Mouse (Mus musculus) thymus, adult 18-20 months (tissue): Measurements from ENCODE around the gene Myh9.

Experiments
- DNase-seq, 2 experiments: peaks; one replicate each; pipeline ENCODE4 v3.0.0; 2022; ENCODE audit warnings: mixed read lengths in 2 of 2

Myh9 gene

DNA sequence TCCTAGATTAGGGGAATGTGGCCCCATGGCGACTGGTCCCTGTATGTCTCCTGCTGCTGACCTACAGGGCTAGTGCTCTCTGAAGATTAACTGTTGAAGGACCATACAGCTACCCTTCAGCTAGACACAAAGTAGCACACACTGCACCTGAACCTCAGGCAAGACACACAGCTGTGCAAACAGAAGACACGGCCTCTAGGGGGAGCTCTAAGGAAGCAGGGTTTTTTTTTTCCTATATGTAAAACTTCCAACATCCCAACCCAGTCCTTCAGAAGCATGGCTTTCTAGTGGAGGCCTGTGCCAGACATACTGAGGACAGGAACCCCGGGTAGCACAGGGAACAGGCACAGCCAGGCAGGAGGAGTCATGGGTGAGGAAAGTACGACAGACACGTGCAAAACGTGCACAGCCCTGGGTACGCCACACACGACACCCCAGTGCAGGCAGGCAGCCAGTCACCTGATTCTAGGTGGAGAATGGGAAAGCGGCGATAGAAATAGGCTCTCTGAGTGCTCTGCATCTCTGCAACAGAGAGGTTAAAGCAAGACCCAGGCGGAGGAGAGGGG, 59.4 kb downstream of the Myh9 start:
- no peak for DNase-seq

DNA sequence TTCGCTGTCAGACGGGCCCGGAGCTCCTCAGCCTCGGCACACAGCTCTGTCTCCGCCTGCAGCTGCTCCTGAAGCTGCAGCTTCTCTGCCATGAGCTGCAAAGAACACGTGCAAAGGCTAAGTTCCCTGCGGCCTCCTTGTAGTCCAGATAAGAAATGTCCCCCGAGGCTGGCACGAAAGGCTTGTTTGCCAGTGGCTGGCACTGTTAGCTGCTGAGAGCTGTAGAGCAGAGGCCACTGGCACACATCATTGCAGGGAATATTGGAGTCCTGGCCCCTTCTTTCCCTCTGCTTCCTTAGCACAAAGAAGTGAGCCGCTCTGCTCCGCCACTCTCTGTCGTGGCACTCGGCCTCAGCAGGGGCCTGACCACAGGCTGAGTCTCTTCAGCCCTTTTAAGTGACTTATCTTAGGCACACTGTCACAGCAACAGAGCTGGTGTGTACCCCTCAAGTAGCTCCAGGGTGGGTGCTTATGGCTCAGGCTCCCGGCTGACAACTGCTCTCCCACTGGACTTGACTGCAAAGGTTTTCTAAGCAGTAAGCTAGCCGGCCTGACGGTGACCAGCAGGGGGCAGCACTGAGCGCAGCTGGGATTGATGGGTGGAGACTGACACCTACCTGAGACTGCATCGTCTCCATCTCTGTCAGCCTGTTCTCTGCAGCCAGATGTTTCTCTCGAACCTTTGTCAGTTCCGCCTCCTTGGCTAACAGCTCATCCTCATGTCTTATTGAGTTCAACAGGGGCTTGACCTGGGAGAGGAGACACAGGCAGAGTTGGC, 66.6 kb downstream of the Myh9 start:
- DNase-seq, result peak; percentile 58 to 66

- DNase-seq, result no peak
Measured at GRCm38 (mm10) chr15:77774303-77774702, 67.7 kb downstream of the Myh9 start.

- DNase-seq, result no peak
Measured at GRCm38 (mm10) chr15:77773099-77773915, 68.7 kb downstream of the Myh9 start.

- DNase-seq, result no peak
Measured at GRCm38 (mm10) chr15:77770942-77771341, 71.0 kb downstream of the Myh9 start.

DNA sequence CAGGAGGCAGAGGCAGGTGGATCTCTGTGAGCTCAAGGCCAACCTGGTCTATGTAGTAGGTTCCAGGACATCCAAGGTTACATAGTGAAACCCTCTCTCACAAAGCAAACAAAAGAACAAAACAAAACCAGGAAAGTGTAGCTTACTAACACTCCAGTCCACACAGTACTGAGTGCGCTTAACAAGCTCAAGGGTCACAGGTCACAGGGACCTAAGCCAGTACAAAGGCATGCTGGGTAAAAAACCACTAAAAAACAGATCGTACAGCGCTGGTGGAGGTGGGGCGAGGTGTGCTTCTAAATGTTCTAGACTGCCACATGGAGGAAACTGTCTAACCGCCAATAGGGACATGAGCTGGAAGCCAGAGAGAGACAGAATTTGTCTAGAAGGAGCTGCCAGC, 71.6 kb downstream of the Myh9 start:
- no peak for DNase-seq

- DNase-seq, result no peak
Measured at GRCm38 (mm10) chr15:77766981-77767380, 75.0 kb downstream of the Myh9 start.

DNA sequence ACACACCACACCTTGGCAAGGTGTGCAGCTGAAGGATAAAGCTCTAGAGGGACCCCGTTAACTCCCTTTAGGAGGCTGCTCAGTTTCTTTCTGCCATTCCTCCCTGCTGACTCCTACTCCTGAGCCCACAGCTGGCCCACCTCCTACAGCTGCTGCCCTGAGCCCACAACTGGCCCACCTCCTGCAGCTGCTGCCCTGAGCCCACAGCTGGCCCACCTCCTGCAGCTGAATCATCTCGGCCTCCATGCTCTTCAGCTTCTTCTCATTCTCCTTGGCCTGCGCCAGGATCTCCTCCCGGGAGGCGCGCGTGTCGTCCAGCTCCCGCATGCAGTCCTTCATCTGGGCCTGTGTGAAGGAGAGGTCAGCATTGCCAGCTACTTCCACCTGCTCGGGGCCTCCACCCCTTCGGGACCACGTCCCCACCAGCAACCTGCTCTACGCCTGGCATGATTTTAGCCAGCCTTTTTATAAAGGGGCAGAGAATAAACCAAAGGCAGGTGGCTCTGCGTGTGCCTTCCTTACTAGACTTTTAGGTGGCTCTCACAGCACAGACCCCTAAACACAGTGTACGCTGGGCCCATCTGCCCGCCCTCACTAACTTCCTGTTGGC, 76.4 kb downstream of the Myh9 start:
- DNase-seq, result no peak

GRCm38 (mm10) chr15:77764391-77765006, 77.5 kb downstream of the Myh9 start:
- no peak for DNase-seq

GRCm38 (mm10) chr15:77763702-77764101, 78.3 kb downstream of the Myh9 start:
- DNase-seq, result no peak

- no peak for DNase-seq
Measured at GRCm38 (mm10) chr15:77763050-77763449, 78.9 kb downstream of the Myh9 start.

DNA sequence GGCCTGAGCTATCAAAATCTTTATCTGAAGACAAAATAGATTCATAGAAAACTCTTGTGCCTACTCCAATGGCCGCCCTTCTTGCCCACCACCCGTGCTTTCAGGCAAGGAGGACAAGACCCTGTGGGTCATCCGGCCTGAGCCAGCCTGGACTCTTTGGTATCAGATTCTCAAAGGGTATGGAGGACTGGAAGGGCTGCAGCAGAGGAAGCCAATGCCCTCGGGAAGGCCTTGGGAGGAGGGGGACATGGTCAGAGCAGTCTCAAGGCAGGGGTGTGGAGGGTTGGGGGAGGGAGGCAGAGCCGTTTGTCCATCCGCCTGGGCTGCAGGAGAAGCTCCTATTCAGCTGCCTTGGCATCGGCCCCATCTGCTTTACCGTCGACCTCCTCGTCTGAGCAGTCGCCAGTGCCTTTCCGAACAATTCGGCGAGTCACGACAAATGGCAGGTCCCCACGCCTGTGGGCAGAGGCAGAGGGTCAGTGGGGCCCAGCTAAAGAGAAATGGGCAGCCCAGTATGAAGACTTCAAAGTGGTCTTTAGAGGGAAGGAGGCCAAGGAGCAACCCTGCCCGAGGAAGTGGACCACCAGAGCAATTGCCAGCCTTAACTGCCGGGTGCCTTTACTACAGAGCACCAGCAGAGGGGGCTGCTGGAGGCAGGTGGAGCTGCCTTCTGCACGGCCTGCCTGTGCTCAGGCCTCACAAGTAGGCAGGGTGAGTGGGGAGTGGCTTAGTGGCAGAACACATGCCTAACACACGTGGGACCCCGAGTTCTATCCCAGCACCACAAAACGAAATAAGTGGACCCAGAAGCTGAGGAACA, 80.2 kb downstream of the Myh9 start:
- peak in 1 of 2 experiments; percentile 45 for DNase-seq

- no peak for DNase-seq
Measured at GRCm38 (mm10) chr15:77761083-77761482, 80.9 kb downstream of the Myh9 start.

DNA sequence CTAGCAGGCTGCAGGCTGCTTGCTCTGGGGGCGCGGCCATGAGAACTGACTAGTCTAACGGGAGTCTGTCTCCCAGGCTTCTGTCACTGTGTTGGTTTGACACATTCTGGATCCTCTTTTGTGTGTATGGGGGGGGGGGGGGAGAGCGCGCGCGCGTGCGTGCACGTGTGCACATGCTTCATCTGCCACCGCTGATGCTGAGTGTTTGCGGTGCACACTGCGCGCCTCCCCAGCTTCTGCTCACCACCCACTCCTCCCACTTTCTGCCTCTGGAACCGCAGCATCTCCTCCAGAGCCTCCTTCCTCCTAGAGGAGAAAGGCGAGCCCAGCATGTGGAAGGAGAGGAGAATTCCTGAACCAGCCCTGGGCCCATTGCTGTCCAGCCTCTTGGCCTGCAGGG, 81.9 kb downstream of the Myh9 start:
- no peak for DNase-seq

DNA sequence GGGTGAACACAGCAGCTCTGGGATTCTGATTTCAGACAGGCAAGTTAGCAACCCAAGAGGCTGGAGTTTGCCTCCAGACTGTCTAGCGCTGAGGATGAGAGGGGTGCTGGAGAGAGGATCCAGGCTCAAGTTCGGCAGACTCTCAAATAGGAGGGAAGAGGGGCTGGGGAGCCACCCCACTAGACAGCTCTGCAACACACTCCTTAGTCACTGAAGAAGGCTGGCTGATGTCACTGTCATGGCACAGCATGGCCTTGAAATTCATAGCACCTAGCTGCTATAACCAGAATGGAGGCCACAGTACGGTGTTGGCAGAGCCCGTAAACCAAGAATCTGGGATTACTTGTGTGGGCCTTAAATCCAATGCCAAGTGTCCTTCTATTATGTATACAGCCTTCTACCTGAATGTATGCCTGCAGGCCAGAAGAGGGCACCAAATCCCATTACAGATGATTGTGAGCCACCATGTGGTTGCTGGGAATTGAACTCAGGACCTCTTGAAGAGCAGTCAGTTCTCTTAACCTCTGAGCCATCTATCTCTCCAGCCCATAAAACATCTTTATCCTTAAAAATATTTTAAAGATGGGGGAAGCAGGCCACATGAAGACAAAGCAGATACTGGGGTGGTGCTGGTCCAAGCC, 84.3 kb downstream of the Myh9 start:
- no peak for DNase-seq

DNA sequence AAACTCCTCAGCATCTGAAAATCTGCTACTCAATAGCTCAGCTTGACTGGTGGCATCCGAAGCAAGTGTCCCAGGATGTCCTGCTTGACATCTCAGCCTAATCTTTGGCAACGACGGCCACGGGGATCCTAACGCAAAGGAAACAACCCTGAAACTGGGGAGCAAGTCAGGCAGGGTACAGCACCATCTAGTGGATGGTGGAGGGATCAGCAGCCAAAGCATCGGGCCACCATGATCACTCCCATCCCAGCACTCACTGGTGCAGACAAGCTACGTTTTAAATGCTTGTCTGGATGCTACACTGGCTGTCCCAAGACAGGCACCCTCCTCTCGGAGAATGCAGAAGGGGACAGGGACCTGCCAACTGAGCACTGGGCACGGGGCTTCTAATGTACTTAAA, 85.1 kb downstream of the Myh9 start, which contains the start of gene Apol8:
Gene Apol8 (minus strand): TSS at position 156 of the 400 bp plus-strand sequence.
- DNase-seq, result no peak

GRCm38 (mm10) chr15:77756081-77756480, 85.9 kb downstream of the Myh9 start:
- DNase-seq, result no peak

DNA sequence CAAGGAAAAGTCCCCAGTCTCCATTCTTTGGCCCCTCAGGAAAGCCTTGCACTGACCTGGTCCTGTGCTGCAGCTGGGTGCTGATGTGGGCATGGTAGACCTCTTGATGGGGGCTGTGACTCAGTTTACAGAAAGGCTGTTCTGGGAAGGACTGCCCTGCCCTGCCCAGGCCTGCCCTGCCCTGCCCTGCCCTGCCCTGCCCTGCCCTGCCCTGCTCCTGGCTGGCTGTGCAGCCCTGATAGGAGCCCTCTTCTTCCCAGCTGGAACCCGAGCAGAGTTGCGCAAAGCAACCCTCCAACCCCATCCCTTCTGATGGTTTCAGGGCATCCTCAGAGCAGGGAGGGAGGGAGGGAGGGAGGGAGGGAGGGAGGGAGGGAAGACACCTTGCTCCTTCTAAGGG, 86.8 kb downstream of the Myh9 start:
- no peak for DNase-seq

DNA sequence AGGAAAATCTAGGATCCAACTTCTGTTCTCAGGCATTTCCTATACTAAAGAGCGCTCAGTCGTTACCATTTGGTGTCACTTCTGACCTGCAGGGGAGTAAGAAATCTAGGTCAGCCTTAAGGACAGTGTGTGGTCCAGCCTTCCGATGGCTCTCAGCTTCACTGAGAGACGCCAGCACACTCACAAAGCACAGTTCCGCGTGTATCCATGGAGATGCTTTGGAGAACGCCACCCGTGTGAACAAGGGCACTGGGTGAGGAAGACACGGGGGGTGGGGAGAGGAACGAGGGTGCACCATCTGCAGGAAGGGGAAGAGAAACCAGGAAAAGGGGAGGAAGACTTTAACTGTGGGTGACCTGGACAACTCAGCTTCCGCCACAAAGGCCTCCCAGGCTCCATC, 89.5 kb downstream of the Myh9 start:
- DNase-seq, result no peak

DNA sequence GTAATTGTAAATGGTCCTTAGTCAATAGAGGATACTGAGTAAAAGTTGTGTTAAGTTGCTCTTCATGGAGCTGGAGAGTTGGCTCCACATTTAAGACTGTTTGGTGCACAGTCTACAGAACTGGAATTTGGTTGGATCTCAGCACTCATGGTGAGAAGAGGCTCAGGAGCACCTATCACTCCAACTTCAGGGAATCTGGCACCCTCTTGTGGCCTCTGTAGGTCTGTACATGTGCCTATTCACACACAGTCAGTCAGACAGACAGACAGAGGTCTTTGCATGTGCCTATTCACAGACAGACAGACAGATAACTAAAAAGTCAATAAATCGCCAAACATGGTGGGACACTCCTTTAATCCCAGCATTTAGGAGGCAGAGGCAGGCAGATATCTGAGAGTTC, 91.5 kb downstream of the Myh9 start:
- no peak for DNase-seq

DNA sequence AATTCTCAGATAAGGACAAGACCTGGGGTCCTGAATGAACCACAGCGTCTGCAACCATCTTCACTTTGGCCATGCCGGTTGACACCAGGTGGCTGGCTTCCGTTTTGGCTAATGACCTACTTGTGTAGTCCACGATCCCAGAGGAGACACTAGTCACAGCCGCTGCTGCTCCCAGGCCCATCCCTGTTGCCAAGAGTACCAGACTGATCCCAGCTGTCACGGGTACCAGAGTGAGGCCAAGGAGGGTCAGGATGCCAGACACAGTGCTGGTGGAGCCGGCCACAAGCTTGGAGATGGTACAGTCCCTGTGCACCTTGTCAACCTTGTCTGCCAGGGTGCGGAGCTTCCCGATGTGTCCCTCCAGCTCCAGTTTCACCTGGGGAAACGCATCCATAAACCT, 92.3 kb downstream of the Myh9 start:
- no peak for DNase-seq
